Mouse (Mus musculus): ENCODE results near the gene Dtd1. TPM values are rescaled to one million over a fixed set of nuclear protein-coding genes. Genes with fewer than 3 reads are reported as not detected.

Dtd1 gene
- total RNA-seq, 2 experiments from 2014 or later = 74.4 to 76.2 TPM

GRCm38 (mm10) chr2:144714596-144714995, 114.9 kb downstream of the Dtd1 start:
- DNase-seq (ENCODE audit: low spot score in 2 of 2) = no peak

GRCm38 (mm10) chr2:144715211-144715768, 115.6 kb downstream of the Dtd1 start:
- no peak for DNase-seq (ENCODE audit: low spot score in 2 of 2)

GRCm38 (mm10) chr2:144716248-144716647, 116.6 kb downstream of the Dtd1 start:
- DNase-seq (ENCODE audit: low spot score in 2 of 2) = no peak

GRCm38 (mm10) chr2:144718273-144718672, 118.6 kb downstream of the Dtd1 start:
- no peak for DNase-seq (ENCODE audit: low spot score in 2 of 2)

- DNase-seq (ENCODE audit: low spot score in 2 of 2) = no peak
Observed at GRCm38 (mm10) chr2:144719294-144719693, 119.6 kb downstream of the Dtd1 start.

GRCm38 (mm10) chr2:144719718-144720117, 120.0 kb downstream of the Dtd1 start:
- peak in 1 of 2 experiments; percentile 39 for DNase-seq (ENCODE audit: low spot score in 2 of 2)

- DNase-seq (ENCODE audit: low spot score in 2 of 2) = no peak
Observed at GRCm38 (mm10) chr2:144720407-144720959, 120.8 kb downstream of the Dtd1 start.

GRCm38 (mm10) chr2:144724679-144725078, 125.0 kb downstream of the Dtd1 start:
- DNase-seq (ENCODE audit: low spot score in 2 of 2) = peak in 1 of 2 experiments; percentile 45

- no peak for DNase-seq (ENCODE audit: low spot score in 2 of 2)
Observed at GRCm38 (mm10) chr2:144727136-144727535, 127.4 kb downstream of the Dtd1 start.

GRCm38 (mm10) chr2:144729776-144730175, 130.1 kb downstream of the Dtd1 start:
- DNase-seq (ENCODE audit: low spot score in 2 of 2) = no peak

- DNase-seq (ENCODE audit: low spot score in 2 of 2) = no peak
Observed at GRCm38 (mm10) chr2:144738161-144738560, 138.5 kb downstream of the Dtd1 start.

GRCm38 (mm10) chr2:144738576-144738975, 138.9 kb downstream of the Dtd1 start:
- DNase-seq (ENCODE audit: low spot score in 2 of 2) = no peak

GRCm38 (mm10) chr2:144740577-144740997, 140.9 kb downstream of the Dtd1 start:
- no peak for DNase-seq (ENCODE audit: low spot score in 2 of 2)

GRCm38 (mm10) chr2:144741973-144742372, 142.3 kb downstream of the Dtd1 start:
- no peak for DNase-seq (ENCODE audit: low spot score in 2 of 2)

GRCm38 (mm10) chr2:144743316-144743715, 143.6 kb downstream of the Dtd1 start:
- peak in 1 of 2 experiments; percentile 50 for DNase-seq (ENCODE audit: low spot score in 2 of 2)

GRCm38 (mm10) chr2:144745266-144745665, 145.6 kb downstream of the Dtd1 start:
- DNase-seq (ENCODE audit: low spot score in 2 of 2) = no peak

GRCm38 (mm10) chr2:144746046-144746783, 146.5 kb downstream of the Dtd1 start:
- DNase-seq (ENCODE audit: low spot score in 2 of 2) = no peak

- DNase-seq (ENCODE audit: low spot score in 2 of 2) = no peak
Observed at GRCm38 (mm10) chr2:144753604-144754003, 153.9 kb downstream of the Dtd1 start.

GRCm38 (mm10) chr2:144755016-144755415, 155.3 kb downstream of the Dtd1 start:
- peak in 1 of 2 experiments; percentile 46 for DNase-seq (ENCODE audit: low spot score in 2 of 2)

- no peak for DNase-seq (ENCODE audit: low spot score in 2 of 2)
Observed at GRCm38 (mm10) chr2:144760666-144761065, 161.0 kb downstream of the Dtd1 start.

- DNase-seq (ENCODE audit: low spot score in 2 of 2) = no peak
Observed at GRCm38 (mm10) chr2:144763706-144764105, 164.0 kb downstream of the Dtd1 start.

GRCm38 (mm10) chr2:144764116-144764788, 164.6 kb downstream of the Dtd1 start:
- no peak for DNase-seq (ENCODE audit: low spot score in 2 of 2)
